Mouse (Mus musculus): Measurements from ENCODE around the gene Gatb.

Gatb gene

GRCm38 (mm10) chr3:85573864-85574830 is at the start of gene Gatb:
Gene Gatb, plus strand, starts transcription at chr3:85574119.
- DNase-seq (ENCODE audit: low spot score in 2 of 2): peak; percentile 100

DNA sequence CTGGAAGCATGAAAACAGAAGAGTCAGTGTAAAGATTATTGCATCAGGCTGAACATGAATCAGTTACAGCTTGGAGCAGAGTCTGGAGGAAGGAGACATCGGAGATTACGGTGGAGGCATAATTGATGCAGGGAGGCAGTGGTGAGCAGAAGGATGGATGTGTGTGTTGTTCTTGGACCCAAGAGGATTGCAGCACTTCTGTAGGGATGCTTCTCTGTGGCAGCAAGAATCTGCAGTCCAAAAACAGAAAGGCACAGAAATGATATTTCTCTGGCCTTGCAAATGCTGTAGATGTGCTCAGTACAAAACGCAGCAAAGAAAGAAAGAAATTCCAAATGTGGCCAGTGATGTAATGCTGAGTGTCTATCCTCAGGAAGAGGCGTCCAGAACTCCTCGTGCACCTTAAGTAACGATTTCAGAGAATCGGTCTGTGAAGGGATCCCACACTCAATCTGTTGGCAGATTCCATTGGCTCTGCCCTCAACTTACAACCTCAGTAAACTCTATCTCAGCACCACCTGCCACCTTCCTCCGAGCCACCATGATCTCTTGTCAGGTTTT is 43.2 kb upstream of the Gatb start:
- peak in 1 of 2 experiments; percentile 63 for DNase-seq (ENCODE audit: low spot score in 2 of 2)

DNA sequence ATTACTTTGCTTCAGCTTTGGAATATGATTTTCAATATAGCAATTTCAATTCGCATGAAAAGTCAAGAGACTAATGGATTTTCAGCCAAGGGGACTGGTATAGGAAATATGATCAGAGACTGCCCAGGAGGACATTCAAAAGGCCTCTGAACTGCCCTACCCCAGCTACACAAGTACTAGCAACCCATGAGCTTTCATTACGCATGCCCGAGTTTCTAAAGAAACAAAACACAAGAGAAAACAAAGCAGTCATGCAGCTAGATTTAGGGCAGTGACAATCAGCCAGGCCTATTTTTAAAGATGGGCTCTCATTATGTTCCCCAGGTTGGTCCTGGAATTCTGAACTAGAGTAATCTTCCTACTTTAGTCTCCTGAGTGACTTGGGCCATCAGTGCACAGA is 41.5 kb upstream of the Gatb start:
- DNase-seq (ENCODE audit: low spot score in 2 of 2): no peak

- DNase-seq (ENCODE audit: low spot score in 2 of 2): no peak
Measured at GRCm38 (mm10) chr3:85535042-85535441, 38.9 kb upstream of the Gatb start.

DNA sequence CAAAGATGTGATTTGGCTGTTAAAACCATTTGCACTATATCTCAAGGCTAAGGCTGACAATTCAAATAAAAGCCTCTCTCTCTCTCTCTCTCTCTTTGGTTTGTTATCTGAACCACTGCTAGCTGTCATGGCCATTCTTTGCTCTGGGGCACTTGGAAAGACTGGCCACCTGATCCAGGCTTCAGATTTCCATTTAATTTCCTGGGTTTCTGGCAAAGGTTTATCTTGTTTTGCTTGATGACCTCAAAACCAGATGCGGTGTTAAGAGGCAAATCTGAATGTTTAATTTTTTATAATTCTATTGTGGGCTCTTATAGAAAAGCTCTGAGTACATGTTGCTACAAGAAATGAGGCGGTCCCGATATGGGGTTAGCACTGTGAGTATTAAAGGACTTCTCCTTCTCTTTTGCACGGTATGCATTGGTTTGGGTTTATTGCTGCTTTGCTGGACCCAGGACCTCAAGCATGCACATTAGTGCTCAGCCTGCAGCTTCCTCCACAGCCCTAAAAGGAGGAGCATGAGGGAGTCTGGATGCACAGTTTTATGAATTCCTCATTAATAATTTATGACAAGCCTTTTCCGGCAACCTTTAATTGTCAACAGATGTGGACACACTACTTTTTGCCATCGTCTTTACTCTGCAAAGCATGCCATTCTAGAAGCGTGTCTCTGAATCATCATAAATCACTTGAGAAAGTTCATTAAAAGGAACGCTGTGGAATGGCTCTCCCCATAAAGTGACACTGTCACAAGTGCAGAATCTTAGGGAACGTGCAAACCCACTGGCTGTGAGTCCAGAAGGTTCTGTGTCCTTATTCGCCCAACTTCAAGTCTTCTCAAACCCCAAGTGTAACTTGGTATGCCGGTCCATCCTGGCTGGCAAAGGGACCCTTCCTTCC is 38.0 kb upstream of the Gatb start:
- DNase-seq (ENCODE audit: low spot score in 2 of 2): no peak

DNA sequence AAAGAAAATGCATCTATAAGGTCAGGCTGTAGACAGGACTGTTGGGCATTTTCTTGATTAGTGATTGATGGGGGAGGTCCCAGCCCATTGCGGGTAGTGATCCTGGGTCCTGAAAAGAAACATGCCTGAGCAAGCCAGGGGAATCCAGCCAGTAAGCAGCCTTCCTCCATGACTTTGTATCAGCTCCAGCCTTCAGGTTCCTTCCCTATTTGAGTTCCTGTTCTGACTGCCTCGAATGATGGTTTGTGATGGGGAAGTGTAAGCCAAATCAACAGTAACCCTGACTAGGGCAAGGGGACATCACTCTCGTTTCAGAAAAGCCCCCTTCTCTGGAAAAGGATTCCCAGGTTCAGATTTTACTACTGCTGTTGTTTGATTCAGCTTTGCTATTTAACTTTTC is 31.2 kb upstream of the Gatb start:
- no peak for DNase-seq (ENCODE audit: low spot score in 2 of 2)

DNA sequence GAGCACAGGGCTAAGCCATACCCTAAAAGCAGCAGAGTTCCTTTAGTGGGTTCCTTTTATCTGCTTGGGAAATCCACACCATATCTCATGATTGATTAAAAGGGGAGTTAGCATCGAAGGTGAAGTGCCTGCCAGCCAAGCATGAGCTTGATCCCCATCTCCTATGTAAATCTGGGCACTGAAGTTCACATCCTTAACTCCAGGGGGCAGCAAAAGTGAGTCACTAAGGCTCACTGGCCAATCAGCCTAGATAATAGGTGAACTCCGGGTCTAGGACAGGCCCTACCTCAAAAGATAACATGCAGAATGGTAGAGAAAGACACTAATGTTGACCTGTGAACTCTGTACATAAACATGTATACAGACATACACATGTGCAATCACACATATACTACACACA is 30.3 kb upstream of the Gatb start:
- DNase-seq (ENCODE audit: low spot score in 2 of 2): no peak

DNA sequence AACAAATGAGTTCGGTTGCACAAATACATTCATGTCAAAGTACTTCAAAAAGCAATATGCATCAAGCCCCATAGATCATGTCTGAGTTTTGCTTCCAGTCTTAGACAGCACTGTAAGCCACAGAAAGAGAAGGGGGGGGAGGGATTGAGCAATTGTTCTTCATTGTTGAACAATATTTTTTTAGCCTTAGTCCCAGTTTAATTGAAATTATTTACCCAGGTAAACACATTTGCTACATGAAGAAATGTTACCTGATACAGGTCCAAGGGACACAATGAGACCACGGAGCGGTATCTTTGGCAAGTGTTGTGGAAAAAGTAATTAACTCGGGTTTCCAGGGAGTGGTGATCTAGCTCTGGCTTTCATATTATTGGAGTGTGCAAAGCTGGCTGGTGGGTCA is 23.6 kb upstream of the Gatb start:
- DNase-seq (ENCODE audit: low spot score in 2 of 2): no peak

- DNase-seq (ENCODE audit: low spot score in 2 of 2): peak; percentile 66 to 79
Measured at GRCm38 (mm10) chr3:85551352-85551751, 22.6 kb upstream of the Gatb start.

DNA sequence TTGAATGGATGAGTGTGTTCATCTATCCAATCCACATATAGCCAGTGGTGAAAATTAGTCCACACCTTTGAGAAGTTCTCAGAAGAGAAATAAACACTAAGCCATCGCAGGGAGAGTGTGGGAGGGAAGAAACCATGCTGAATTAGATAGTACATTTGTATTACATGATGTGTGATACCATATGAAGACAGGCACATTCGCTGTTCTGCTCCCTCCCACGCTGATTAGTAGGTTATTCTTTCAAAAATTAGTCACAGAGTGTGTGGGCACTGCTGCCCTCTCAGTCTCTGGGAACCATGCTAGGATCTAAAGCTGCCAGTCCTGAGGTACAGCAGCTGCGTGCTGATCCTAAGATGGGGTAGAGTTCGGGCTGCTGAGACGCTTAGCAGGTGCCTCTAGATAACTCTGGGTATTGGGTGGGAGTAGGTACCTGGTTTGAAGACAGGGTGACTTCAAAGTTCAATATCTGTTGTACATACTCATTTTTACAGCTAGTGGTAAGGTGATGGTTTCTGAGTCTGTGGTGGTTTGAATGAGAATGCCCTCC is 20.1 kb upstream of the Gatb start:
- DNase-seq (ENCODE audit: low spot score in 2 of 2): no peak

GRCm38 (mm10) chr3:85564603-85565002 is 9.3 kb upstream of the Gatb start:
- DNase-seq (ENCODE audit: low spot score in 2 of 2): no peak

DNA sequence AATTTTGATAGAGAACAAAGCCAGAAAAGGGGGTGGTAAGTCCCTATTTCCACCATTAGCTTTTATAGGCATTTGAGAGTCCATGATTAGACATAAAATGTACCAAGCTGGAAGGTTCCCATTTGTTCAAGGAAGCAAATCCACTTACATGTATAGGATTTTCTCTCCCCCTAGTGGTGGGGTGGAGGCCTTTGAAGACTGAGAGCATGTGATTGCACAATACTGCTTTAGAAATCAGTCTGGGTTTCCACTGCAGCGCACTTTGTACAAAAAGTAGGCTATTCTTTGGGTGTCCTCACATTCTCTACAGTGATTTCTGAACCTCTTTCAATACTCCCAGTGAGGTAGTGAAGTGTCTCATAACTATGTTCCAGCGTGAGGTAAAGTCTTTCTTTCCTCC is 2.6 kb upstream of the Gatb start:
- peak; percentile 72 to 77 for DNase-seq (ENCODE audit: low spot score in 2 of 2)

- DNase-seq (ENCODE audit: low spot score in 2 of 2): peak in 1 of 2 experiments; percentile 36
Measured at GRCm38 (mm10) chr3:85572502-85572901, 1.4 kb upstream of the Gatb start.

DNA sequence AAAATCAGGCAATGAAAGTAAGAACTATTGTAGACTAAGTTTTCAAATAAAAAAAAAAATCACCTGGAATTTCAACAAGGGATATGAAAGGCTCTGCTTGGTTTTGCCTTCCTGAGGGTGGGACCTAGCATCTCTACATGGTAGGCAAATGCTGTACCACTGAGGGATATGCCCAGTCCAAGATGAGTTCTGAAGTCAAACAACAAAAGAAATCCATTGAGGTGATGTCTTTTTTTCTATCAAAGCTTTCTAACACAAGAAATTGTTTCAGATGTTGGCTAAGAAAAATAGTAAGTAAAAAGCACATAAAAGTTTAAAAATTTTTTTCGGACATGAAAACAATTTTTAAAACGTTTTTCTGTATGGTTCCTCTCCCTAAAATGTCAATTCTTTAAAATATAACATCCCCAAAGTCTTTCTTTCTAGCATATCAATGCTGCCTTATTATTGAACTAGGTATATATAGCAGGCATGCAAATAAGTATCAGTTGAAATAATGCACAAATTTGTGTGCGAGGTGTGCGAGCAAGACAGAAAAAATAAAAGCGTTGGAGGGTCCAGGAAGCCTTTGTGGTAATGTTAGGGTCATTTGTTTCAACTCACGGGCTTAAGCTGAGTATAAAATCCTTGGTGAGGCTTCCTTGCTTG is 579 bp upstream of the Gatb start:
- DNase-seq (ENCODE audit: low spot score in 2 of 2): peak in 1 of 2 experiments; percentile 20

DNA sequence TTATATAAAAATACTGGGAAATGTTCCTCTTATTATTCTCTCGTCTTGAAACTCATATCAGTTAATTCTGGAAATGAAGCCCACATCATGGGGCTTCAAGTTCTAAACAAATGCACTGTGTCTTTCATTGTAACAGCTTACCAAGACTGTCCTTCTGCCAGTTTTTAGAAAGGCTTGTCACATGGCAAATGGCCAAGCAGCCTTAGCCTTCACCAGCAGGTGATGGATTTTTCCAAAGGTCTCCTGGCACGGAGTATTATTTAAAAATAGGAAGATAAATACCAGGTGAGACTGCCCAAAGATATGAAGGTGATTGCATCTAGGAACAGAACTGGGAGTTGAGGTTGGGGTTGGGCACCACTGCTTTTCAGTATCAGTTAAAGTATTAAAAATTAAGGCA is 8.8 kb downstream of the Gatb start:
- peak in 1 of 2 experiments; percentile 17 for DNase-seq (ENCODE audit: low spot score in 2 of 2)

GRCm38 (mm10) chr3:85583194-85583593 is 9.3 kb downstream of the Gatb start:
- peak in 1 of 2 experiments; percentile 22 for DNase-seq (ENCODE audit: low spot score in 2 of 2)

- no peak for DNase-seq (ENCODE audit: low spot score in 2 of 2)
Measured at GRCm38 (mm10) chr3:85584966-85585365, 11.0 kb downstream of the Gatb start.

- DNase-seq (ENCODE audit: low spot score in 2 of 2): no peak
Measured at GRCm38 (mm10) chr3:85588701-85589100, 14.8 kb downstream of the Gatb start.

DNA sequence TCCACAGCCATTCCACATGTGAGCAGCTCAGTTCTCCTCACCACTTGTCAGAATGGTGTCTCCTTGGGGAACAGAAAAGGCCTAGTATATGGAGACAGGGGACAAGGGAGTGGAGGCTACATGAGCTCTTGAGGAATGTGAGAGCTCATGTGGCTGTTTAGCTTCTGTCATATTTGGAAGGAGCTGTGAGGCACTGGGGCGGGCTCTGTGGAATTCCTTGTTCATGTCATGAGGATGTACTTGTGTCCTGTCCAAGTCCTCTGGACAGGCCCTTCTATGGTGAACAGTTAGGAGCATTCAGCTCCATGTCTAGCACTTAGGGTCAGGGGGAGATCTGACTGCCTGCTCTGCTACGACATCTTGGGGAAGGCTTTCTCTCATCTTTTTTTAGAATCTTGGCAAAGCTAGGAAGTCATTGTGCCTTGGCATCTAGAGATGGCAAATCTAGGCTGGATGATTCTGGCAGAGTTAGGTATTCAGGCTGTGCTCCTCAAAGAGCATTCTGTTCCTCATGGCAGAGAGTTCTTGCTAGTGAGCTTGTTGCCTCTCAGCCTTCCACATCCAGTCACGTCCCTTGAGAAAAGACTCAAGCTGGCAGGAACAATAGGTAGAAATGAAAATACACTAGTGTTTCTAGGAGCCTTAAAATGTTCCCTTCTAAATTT is 16.3 kb downstream of the Gatb start:
- DNase-seq (ENCODE audit: low spot score in 2 of 2): no peak

DNA sequence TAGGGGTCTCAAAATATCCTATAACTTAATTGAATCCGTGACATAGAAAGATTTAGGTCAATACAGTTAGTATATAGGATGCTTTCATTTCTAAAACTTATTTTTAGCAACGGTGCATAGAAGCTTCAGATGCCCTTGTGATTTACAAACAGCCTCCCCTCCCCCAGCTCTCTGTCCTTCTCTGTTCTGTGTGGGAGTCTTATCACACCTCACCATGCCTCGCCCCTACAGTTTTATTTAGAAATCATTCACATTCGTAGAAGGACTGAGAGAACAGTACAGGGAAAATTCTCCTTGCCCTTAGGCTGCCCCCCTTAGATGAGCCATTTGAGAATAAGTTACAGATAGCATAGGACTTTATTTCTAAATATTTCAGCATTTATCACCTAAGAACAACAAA is 18.1 kb downstream of the Gatb start:
- no peak for DNase-seq (ENCODE audit: low spot score in 2 of 2)

Measured in right cerebral cortex, postnatal 10 days (tissue).